Mouse (Mus musculus) myocyte (in vitro differentiated cells): ENCODE measurements around the gene Mgarp. TPM values are rescaled to one million over a fixed set of nuclear protein-coding genes. Genes with fewer than 3 reads are reported as not detected.
"Not testable (repeated sequence)": the region's sequence is repeated elsewhere in the genome, so short reads cannot be mapped to it uniquely, and the experiment has no call there.

Source experiments
- H3K27me3 ChIP-seq: one replicate; pipeline ENCODE4 v1.6.1; 2011; ENCODE audit not compliant: control insufficient read depth, insufficient read depth, insufficient read length
- H3K36me3 ChIP-seq: one replicate; pipeline ENCODE4 v1.6.1; 2011; ENCODE audit not compliant: control insufficient read depth, insufficient read depth
- H3K4me2 ChIP-seq: one replicate; pipeline ENCODE4 v1.6.1; 2011; ENCODE audit warnings: low read depth, control low read depth
- H3K4me3 ChIP-seq: one replicate; pipeline ENCODE4 v1.5.1; 2011; ENCODE audit warnings: mild to moderate bottlenecking, control low read depth, moderate library complexity
- H3K79me2 ChIP-seq: one replicate; pipeline ENCODE4 v1.6.1; 2011; ENCODE audit not compliant: control insufficient read depth, insufficient read depth
- H3ac ChIP-seq: one replicate; pipeline ENCODE4 v1.6.1; 2011; ENCODE audit not compliant: control insufficient read depth, insufficient read length
- CEBPB ChIP-seq: IDR thresholded peaks from 2 replicates; pipeline ENCODE4 v1.6.1; 2011; ENCODE audit warnings: mild to moderate bottlenecking, moderate library complexity; ENCODE audit not compliant: poor library complexity, insufficient read depth, severe bottlenecking
- E2F4 ChIP-seq: IDR thresholded peaks from one replicate; pipeline ENCODE4 v1.6.1; 2011; ENCODE audit warnings: mild to moderate bottlenecking, control low read depth, moderate library complexity; ENCODE audit not compliant: insufficient read depth
- MAX ChIP-seq: IDR thresholded peaks from one replicate; pipeline ENCODE4 v1.6.1; 2011; ENCODE audit warnings: low read depth, mild to moderate bottlenecking, control low read depth
- MYOD1 ChIP-seq, 3 experiments: IDR thresholded peaks; one replicate each; pipeline ENCODE4 v1.6.1; 2011; ENCODE audit warnings: control low read depth in 2 of 3, low read depth in 2 of 3, mild to moderate bottlenecking in 2 of 3, moderate library complexity in 1 of 3; ENCODE audit not compliant: insufficient read length in 2 of 3, control insufficient read depth in 1 of 3
- MYOG ChIP-seq, 3 experiments: IDR thresholded peaks; one replicate each; pipeline ENCODE4 v1.6.1; 2011; ENCODE audit warnings: control low read depth in 2 of 3, low read depth in 2 of 3, mild to moderate bottlenecking in 2 of 3; ENCODE audit not compliant: insufficient read length in 2 of 3, control insufficient read depth in 1 of 3, insufficient read depth in 1 of 3
- POLR2A ChIP-seq: IDR thresholded peaks from one replicate; pipeline ENCODE4 v1.6.1; 2011; ENCODE audit warnings: low read depth, mild to moderate bottlenecking, control low read depth, moderate library complexity; ENCODE audit not compliant: insufficient read length
- POLR2AphosphoS2 ChIP-seq: IDR thresholded peaks from one replicate; pipeline ENCODE4 v1.6.1; 2011; ENCODE audit warnings: low read depth, control low read depth; ENCODE audit not compliant: insufficient read length
- REST ChIP-seq: IDR thresholded peaks from one replicate; pipeline ENCODE4 v1.6.1; 2011; ENCODE audit warnings: mild to moderate bottlenecking, control low read depth, moderate library complexity; ENCODE audit not compliant: insufficient read depth, insufficient read length
- SRF ChIP-seq: IDR thresholded peaks from one replicate; pipeline ENCODE4 v1.6.1; 2011; ENCODE audit warnings: low read depth; ENCODE audit not compliant: control insufficient read depth, insufficient read length
- TCF12 ChIP-seq: IDR thresholded peaks from one replicate; pipeline ENCODE4 v1.6.1; 2011; ENCODE audit warnings: mild to moderate bottlenecking, control low read depth; ENCODE audit not compliant: poor library complexity, insufficient read depth, severe bottlenecking
- TCF3 ChIP-seq: IDR thresholded peaks from one replicate; pipeline ENCODE4 v1.6.1; 2011; ENCODE audit warnings: low read depth, control low read depth; ENCODE audit not compliant: insufficient read length
- USF1 ChIP-seq: IDR thresholded peaks from one replicate; pipeline ENCODE4 v1.6.1; 2011; ENCODE audit warnings: low read depth, mild to moderate bottlenecking, control low read depth, moderate library complexity
- polyA plus RNA-seq: library from polyadenylated mRNA; unstranded; fragments of >200 nt; fragmentation: generic; extraction: Trizol; gene quantifications from one replicate; pipeline ENCODE4 v1.2.1, GENCODE M21; 2012; ENCODE audit warnings: missing spikeins

Mgarp gene
- polyA plus RNA-seq, 1 experiment: 0.88 TPM

- no peaks in the 10 kb centered on the region for H3K79me2 ChIP-seq
- no peaks in the 10 kb centered on the region for H3K27me3 ChIP-seq
- no peak overlapping the region for H3ac ChIP-seq
- TF ChIP-seq TCF12 (no peak), E2F4 (no peak), CEBPB (no peak)
- H3K4me2 ChIP-seq: no peak overlapping the region
- no peak overlapping the region for H3K4me3 ChIP-seq
- no peaks in the 10 kb centered on the region for H3K36me3 ChIP-seq
Measured at GRCm38 (mm10) chr3:51393651-51394050, 2.9 kb downstream of the Mgarp start.

- not testable (repeated sequence) for H3K79me2 ChIP-seq, H3K4me2 ChIP-seq, H3K4me3 ChIP-seq, H3K27me3 ChIP-seq, H3K36me3 ChIP-seq, H3ac ChIP-seq
Measured at GRCm38 (mm10) chr3:51393018-51393417, 3.5 kb downstream of the Mgarp start.

GRCm38 (mm10) chr3:51391591-51391990 lies 4.9 kb downstream of the Mgarp start:
- Histone ChIP-seq H3ac (no peak overlapping the region), H3K27me3 (no peaks in the 10 kb centered on the region), H3K79me2 (no peaks in the 10 kb centered on the region), H3K4me2 (no peak overlapping the region), H3K4me3 (no peak overlapping the region), H3K36me3 (no peaks in the 10 kb centered on the region)
- TF ChIP-seq TCF12 (no peak), MAX (no peak), POLR2AphosphoS2 (no peak), CEBPB (no peak), TCF3 (no peak), SRF (no peak), USF1 (no peak), E2F4 (no peak), MYOD1 (IDR thresholded peaks at IDR 0.05; ENCODE audit: control insufficient read depth in 1 of 3, insufficient read length in 2 of 3, low read depth in 2 of 3) (no peak), REST (no peak), MYOG (IDR thresholded peaks at IDR 0.05; ENCODE audit: control insufficient read depth in 1 of 3, insufficient read depth in 1 of 3, insufficient read length in 2 of 3, low read depth in 2 of 3) (no peak), POLR2A (no peak)

- TF ChIP-seq MAX (no peak), TCF3 (no peak), SRF (no peak), CEBPB (no peak), TCF12 (no peak), E2F4 (no peak), MYOD1 (IDR thresholded peaks at IDR 0.05; ENCODE audit: control insufficient read depth in 1 of 3, insufficient read length in 2 of 3, low read depth in 2 of 3) (no peak), MYOG (IDR thresholded peaks at IDR 0.05; ENCODE audit: control insufficient read depth in 1 of 3, insufficient read depth in 1 of 3, insufficient read length in 2 of 3, low read depth in 2 of 3) (no peak), USF1 (no peak), POLR2A (no peak), POLR2AphosphoS2 (no peak), REST (no peak)
- Histone ChIP-seq H3K4me2 (no peak overlapping the region), H3K79me2 (no peaks in the 10 kb centered on the region), H3K36me3 (no peaks in the 10 kb centered on the region), H3ac (no peak overlapping the region), H3K27me3 (no peaks in the 10 kb centered on the region), H3K4me3 (no peak overlapping the region)
Measured at GRCm38 (mm10) chr3:51391095-51391494, 5.4 kb downstream of the Mgarp start.

GRCm38 (mm10) chr3:51388904-51389303 lies 7.6 kb downstream of the Mgarp start:
- Histone ChIP-seq H3K79me2 (no peaks in the 10 kb centered on the region), H3K36me3 (no peaks in the 10 kb centered on the region), H3ac (no peak overlapping the region), H3K4me2 (no peak overlapping the region), H3K27me3 (no peaks in the 10 kb centered on the region), H3K4me3 (no peak overlapping the region)
- TF ChIP-seq E2F4 (no peak), MYOG (IDR thresholded peaks at IDR 0.05; ENCODE audit: control insufficient read depth in 1 of 3, insufficient read depth in 1 of 3, insufficient read length in 2 of 3, low read depth in 2 of 3) (no peak), POLR2AphosphoS2 (no peak), CEBPB (no peak), TCF3 (no peak), USF1 (no peak), POLR2A (no peak), REST (no peak), MAX (no peak), SRF (no peak), MYOD1 (IDR thresholded peaks at IDR 0.05; ENCODE audit: control insufficient read depth in 1 of 3, insufficient read length in 2 of 3, low read depth in 2 of 3) (no peak), TCF12 (no peak)
